Mouse (Mus musculus): ENCODE data around the gene Lama4.

DNA sequence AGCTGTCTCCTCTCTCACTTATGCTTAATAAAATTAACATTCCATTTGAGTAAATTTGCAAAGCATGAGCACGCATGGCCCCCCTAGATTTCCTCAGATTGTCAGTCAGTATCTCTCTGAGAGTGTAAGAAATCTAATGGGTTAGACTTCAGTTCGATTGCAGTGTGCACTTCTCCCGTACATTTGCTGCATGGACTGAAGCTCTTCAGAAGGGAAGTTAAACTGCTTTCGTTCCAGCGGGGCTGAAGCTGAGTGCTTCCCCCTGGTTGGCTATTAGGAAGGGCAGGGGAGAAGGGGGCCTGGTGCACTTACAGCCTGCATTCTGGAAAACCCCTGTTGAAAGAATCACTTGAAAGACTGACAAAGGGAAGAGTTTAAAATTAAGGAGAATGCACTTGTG lies 61.7 kb downstream of the Lama4 start:
- TF ChIP-seq EP300 (IDR thresholded peaks at IDR 0.05; ENCODE audit: low read depth) (no peak), CTCF (IDR thresholded peaks at IDR 0.05; ENCODE audit: low read depth) (no peak)
